Mouse (Mus musculus) lung, embryonic 14.5 days (tissue): ENCODE data around the gene Plxna1. TPM values are rescaled to one million over a fixed set of nuclear protein-coding genes. Genes with fewer than 3 reads are reported as not detected.

ENCODE experiments used
- ATAC-seq: fragments of 200-750 bp; cut with Nextera tagmentation; 2 replicates; pipeline ENCODE4 v1.8.0; 2017; ENCODE audit warnings: mild to moderate bottlenecking, moderate TSS enrichment, moderate library complexity; ENCODE audit not compliant: insufficient read depth
- DNase-seq: peaks from one replicate; pipeline ENCODE4 v3.0.0-alpha.2; 2015
- H3K27ac ChIP-seq: fragments of 300-500 bp; sonication (generic); 2 replicates; pipeline ENCODE4 v1.5.1; 2014; ENCODE audit warnings: low read depth, mild to moderate bottlenecking, moderate library complexity
- H3K27me3 ChIP-seq: fragments of 300-500 bp; sonication (generic); 2 replicates; pipeline ENCODE4 v1.6.1; 2014; ENCODE audit warnings: low read length, control low read depth; ENCODE audit not compliant: insufficient read depth
- H3K36me3 ChIP-seq: fragments of 300-500 bp; sonication (generic); 2 replicates; pipeline ENCODE4 v1.6.1; 2014; ENCODE audit warnings: control low read depth; ENCODE audit not compliant: insufficient read depth
- H3K4me1 ChIP-seq: fragments of 300-500 bp; sonication (generic); 2 replicates; pipeline ENCODE4 v1.6.1; 2014; ENCODE audit warnings: antibody characterized with exemption, control low read depth; ENCODE audit not compliant: insufficient read depth
- H3K4me2 ChIP-seq: fragments of 300-500 bp; sonication (generic); 2 replicates; pipeline ENCODE4 v1.6.1; 2014; ENCODE audit warnings: mild to moderate bottlenecking
- H3K4me3 ChIP-seq: fragments of 300-500 bp; sonication (generic); 2 replicates; pipeline ENCODE4 v1.5.1; 2014; ENCODE audit warnings: low read depth, low read length
- H3K9ac ChIP-seq: fragments of 300-500 bp; sonication (generic); 2 replicates; pipeline ENCODE4 v1.6.1; 2014
- H3K9me3 ChIP-seq: fragments of 300-500 bp; sonication (generic); 2 replicates; pipeline ENCODE4 v1.6.1; 2016; ENCODE audit warnings: low read depth, low read length, control low read depth
- CTCF ChIP-seq: IDR thresholded peaks from 2 replicates; pipeline ENCODE4 v1.5.1; 2016; ENCODE audit warnings: antibody characterized with exemption, low read depth
- WGBS: fragments of 180-500 bp; shearing (Covaris S2); extraction: QIAGEN DNeasy Blood & Tissue Kit; methylation state at CpG from one replicate; pipeline ENCODE4 v1.1.7; 2014; 5-methylcytosine and 5-hydroxymethylcytosine counted together
- polyA plus RNA-seq: library from polyadenylated mRNA; unstranded; fragments of >200 nt; fragmentation: Nextera tagmentation; extraction: Ambion mirVana; gene quantifications from 2 replicates; pipeline ENCODE4 v1.2.1, GENCODE M21; 2014

Gene Plxna1
- polyA plus RNA-seq, 1 experiment from 2014 or later = 32.2 TPM

- Histone ChIP-seq H3K36me3 (peaks cover 57% of the 10 kb centered on the region), H3K27me3 (no peaks in the 10 kb centered on the region), H3K9me3 (no peaks in the 10 kb centered on the region), H3K9ac (no peak overlapping the region), H3K4me1 (peaks cover 17% of the 10 kb centered on the region), H3K4me3 (no peak overlapping the region), H3K4me2 (no peak overlapping the region), H3K27ac (no peak overlapping the region)
- DNase-seq = no peak
- TF ChIP-seq CTCF = no peak
- no peak for ATAC-seq
- 78% methylated on average over 5 of the region's 5 CpGs for WGBS
These were observed 8.3 kb downstream of the Plxna1 start for GRCm38 (mm10) chr6:89354076-89354475.

GRCm38 (mm10) chr6:89353101-89353500, 9.3 kb downstream of the Plxna1 start:
- no peak overlapping the region for H3K4me3 ChIP-seq
- WGBS = 73% methylated on average over 8 of the region's 8 CpGs
- no peak overlapping the region for H3K27ac ChIP-seq
- no peaks in the 10 kb centered on the region for H3K9me3 ChIP-seq
- TF ChIP-seq CTCF = no peak
- H3K4me1 ChIP-seq = peaks cover 16% of the 10 kb centered on the region
- DNase-seq = no peak
- no peak for ATAC-seq
- no peaks in the 10 kb centered on the region for H3K27me3 ChIP-seq
- peaks cover 66% of the 10 kb centered on the region for H3K36me3 ChIP-seq
- H3K9ac ChIP-seq = no peak overlapping the region
- H3K4me2 ChIP-seq = no peak overlapping the region

GRCm38 (mm10) chr6:89351441-89352137, 10.8 kb downstream of the Plxna1 start:
- H3K27ac ChIP-seq = peak overlapping the region; percentile 83
- H3K27me3 ChIP-seq = no peaks in the 10 kb centered on the region
- H3K4me2 ChIP-seq = no peak overlapping the region
- H3K9me3 ChIP-seq = no peaks in the 10 kb centered on the region
- 0 out of 2 replicates have a peak overlapping the region, but pooled peaks have one; percentile 14 for H3K9ac ChIP-seq
- no peak overlapping the region for H3K4me3 ChIP-seq
- ATAC-seq (peak; percentile 79), DNase-seq (peak; percentile 86)
- H3K36me3 ChIP-seq = peaks cover 70% of the 10 kb centered on the region
- WGBS = 20% methylated on average over 5 of the region's 5 CpGs
- TF ChIP-seq CTCF = peak; percentile 55; the same call in 1 of the 2 replicates
- peaks cover 16% of the 10 kb centered on the region for H3K4me1 ChIP-seq

GRCm38 (mm10) chr6:89350520-89350919, 11.9 kb downstream of the Plxna1 start:
- H3K36me3 ChIP-seq = peaks cover 65% of the 10 kb centered on the region
- no peak for DNase-seq
- peak overlapping the region; percentile 83; the same call in 1 of the 2 replicates for H3K27ac ChIP-seq
- 100% methylated on average over 2 of the region's 2 CpGs for WGBS
- no peaks in the 10 kb centered on the region for H3K27me3 ChIP-seq
- H3K4me2 ChIP-seq = no peak overlapping the region
- H3K9ac ChIP-seq = no peak overlapping the region
- peaks cover 21% of the 10 kb centered on the region for H3K4me1 ChIP-seq
- H3K4me3 ChIP-seq = no peak overlapping the region
- no peak for ATAC-seq
- TF ChIP-seq CTCF = no peak
- H3K9me3 ChIP-seq = no peaks in the 10 kb centered on the region

GRCm38 (mm10) chr6:89350037-89350515, 12.3 kb downstream of the Plxna1 start:
- H3K9me3 ChIP-seq = no peaks in the 10 kb centered on the region
- H3K9ac ChIP-seq = no peak overlapping the region
- H3K36me3 ChIP-seq = peaks cover 65% of the 10 kb centered on the region
- WGBS = 44% methylated on average over 1 of the region's 1 CpGs
- no peak for TF ChIP-seq CTCF
- ATAC-seq (no peak), DNase-seq (no peak)
- no peak overlapping the region for H3K4me2 ChIP-seq
- no peak overlapping the region for H3K4me3 ChIP-seq
- no peaks in the 10 kb centered on the region for H3K27me3 ChIP-seq
- no peak overlapping the region for H3K27ac ChIP-seq
- H3K4me1 ChIP-seq = peaks cover 26% of the 10 kb centered on the region

DNA sequence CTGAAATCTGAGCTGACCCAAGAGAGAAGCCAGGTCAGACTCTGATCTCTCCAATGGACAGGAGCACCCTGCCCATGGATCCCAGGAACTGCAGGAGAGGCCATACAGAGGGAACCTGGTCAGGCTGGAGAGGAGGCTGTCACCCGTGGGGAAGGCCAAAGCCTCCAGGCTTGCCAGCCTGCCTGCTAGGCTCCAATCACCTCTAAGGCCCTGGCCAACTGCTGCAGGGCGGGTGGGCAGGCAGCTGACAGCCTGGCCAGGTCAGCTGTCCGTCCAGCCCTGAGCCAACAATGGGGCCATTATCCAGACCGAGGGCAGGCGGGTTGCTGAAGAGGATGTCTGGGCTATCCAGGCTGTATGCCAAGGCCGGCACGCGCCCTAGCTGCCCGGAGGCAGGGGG, 14.1 kb downstream of the Plxna1 start:
- Histone ChIP-seq H3K4me1 (peaks cover 33% of the 10 kb centered on the region), H3K4me3 (no peak overlapping the region), H3K27ac (no peak overlapping the region), H3K4me2 (no peak overlapping the region), H3K36me3 (peaks cover 57% of the 10 kb centered on the region), H3K9ac (no peak overlapping the region), H3K9me3 (no peaks in the 10 kb centered on the region), H3K27me3 (no peaks in the 10 kb centered on the region)
- WGBS = 88% methylated on average over 9 of the region's 9 CpGs
- DNase-seq (no peak), ATAC-seq (no peak)
- TF ChIP-seq CTCF = no peak

DNA sequence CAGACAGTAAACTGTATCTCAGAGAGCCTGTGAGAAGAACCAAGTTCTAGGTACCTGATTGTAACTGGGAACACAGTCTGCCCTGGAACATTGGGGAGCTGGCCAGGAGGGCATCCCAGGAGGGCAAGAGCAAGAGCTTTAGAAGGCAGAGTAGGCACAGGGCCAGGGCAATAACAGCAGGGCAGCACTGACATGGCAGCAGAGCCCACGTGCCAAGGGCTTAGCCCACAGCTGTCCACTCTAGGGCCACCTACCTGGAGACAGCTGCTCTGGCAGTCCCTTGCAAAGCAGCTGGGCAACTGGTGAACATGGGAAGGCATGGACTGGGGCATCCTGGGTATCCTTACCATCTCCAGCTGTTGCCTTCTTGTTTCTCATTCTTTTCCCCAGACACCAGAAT, 14.6 kb downstream of the Plxna1 start:
- Histone ChIP-seq H3K27ac (no peak overlapping the region), H3K36me3 (peaks cover 59% of the 10 kb centered on the region), H3K4me2 (no peak overlapping the region), H3K27me3 (no peaks in the 10 kb centered on the region), H3K9me3 (no peaks in the 10 kb centered on the region), H3K4me1 (peaks cover 33% of the 10 kb centered on the region), H3K9ac (no peak overlapping the region), H3K4me3 (no peak overlapping the region)
- WGBS = 65% methylated on average over 1 of the region's 1 CpGs
- DNase-seq (no peak), ATAC-seq (no peak)
- TF ChIP-seq CTCF = no peak
